ENCODE assay signal across 9 mouse cellular contexts in genomic region chr15:89379429-89379828, GRCm38 (mm10). TPM values are rescaled to one million over a fixed set of nuclear protein-coding genes. Genes with fewer than 3 reads are reported as not detected.
DNase-seq lines count a peak whose midpoint lies in the region; ATAC-seq and TF ChIP-seq lines count a peak whose summit lies in the region.
"Had no signal": no experiment of that assay in that cellular context is flagged by ENCODE, and none has a peak within 500 bp of the region (broad histone marks: within the 10 kb centered on the region; RNA-seq: fewer than 3 reads in every experiment).

No protein-coding gene starts in this region.

- H3K9ac ChIP-seq in ES-Bruce4 (ENCODE audit: low read depth, poor library complexity, severe bottlenecking): peak overlapping the region; percentile 38
- no peak overlapping the region for H3K9ac ChIP-seq in embryonic facial prominence, embryonic 15.5 days
- no peak overlapping the region for H3K9ac ChIP-seq in intestine, embryonic 14.5 days (ENCODE audit: low read length)
- peak overlapping the region; percentile 47 for H3K9ac ChIP-seq in midbrain, embryonic 11.5 days (ENCODE audit: low read length)

- no peak overlapping the region for H3K27ac ChIP-seq in ES-Bruce4 (ENCODE audit: insufficient read depth, low read length)
- H3K27ac ChIP-seq in embryonic facial prominence, embryonic 15.5 days (replicated peaks): no peak overlapping the region
- H3K27ac ChIP-seq in intestine, embryonic 14.5 days (ENCODE audit: low read depth): no peak overlapping the region
- no peak overlapping the region for H3K27ac ChIP-seq in midbrain, embryonic 11.5 days (ENCODE audit: low read depth, low read length)

- WGBS in embryonic facial prominence, embryonic 15.5 days: 12% methylated on average over 10 of the region's 10 CpGs
- WGBS in intestine, embryonic 14.5 days: 8% methylated on average over 10 of the region's 10 CpGs
- 12% methylated on average over 10 of the region's 10 CpGs for WGBS in midbrain, embryonic 11.5 days

- TF ChIP-seq EP300 in ES-Bruce4 (IDR thresholded peaks at IDR 0.05; ENCODE audit: insufficient read depth, low read depth, low read length): no peak

- peak overlapping the region; percentile 55 for H3K4me2 ChIP-seq in embryonic facial prominence, embryonic 15.5 days (replicated peaks)
- peak overlapping the region; percentile 57 for H3K4me2 ChIP-seq in intestine, embryonic 14.5 days (ENCODE audit: low read length)
- peak overlapping the region; percentile 70 for H3K4me2 ChIP-seq in midbrain, embryonic 11.5 days

- peak overlapping the region; percentile 59 for H3K4me3 ChIP-seq in ES-Bruce4 (ENCODE audit: low read depth, low read length)
- H3K4me3 ChIP-seq in embryonic facial prominence, embryonic 15.5 days (replicated peaks): peak overlapping the region; percentile 38
- peak overlapping the region; percentile 29 for H3K4me3 ChIP-seq in intestine, embryonic 14.5 days (ENCODE audit: low read depth, low read length)
- H3K4me3 ChIP-seq in midbrain, embryonic 11.5 days (ENCODE audit: low read depth, low read length): peak overlapping the region; percentile 33; the same call in 1 of the 2 replicates

- H3K36me3 ChIP-seq in ES-Bruce4 (ENCODE audit: control insufficient read depth, insufficient read depth, low read length, poor library complexity, severe bottlenecking): no peaks in the 10 kb centered on the region
- no peaks in the 10 kb centered on the region for H3K36me3 ChIP-seq in embryonic facial prominence, embryonic 15.5 days
- H3K36me3 ChIP-seq in intestine, embryonic 14.5 days (ENCODE audit: control insufficient read depth, insufficient read depth, low read length): no peaks in the 10 kb centered on the region
- no peaks in the 10 kb centered on the region for H3K36me3 ChIP-seq in midbrain, embryonic 11.5 days (ENCODE audit: control insufficient read depth, insufficient read depth, low read length)

- TF ChIP-seq POLR2A in ES-Bruce4 (IDR thresholded peaks at IDR 0.05; ENCODE audit: insufficient read depth, low read length): no peak

- peak; percentile 14 for DNase-seq in embryo, embryonic 9.5 days (ENCODE audit: extremely low spot score)
- no peak for DNase-seq in embryo, embryonic 10 days (ENCODE audit: low spot score)
- no peak for DNase-seq in intestine, embryonic 14.5 days (ENCODE audit: low spot score)
- no peak for DNase-seq in midbrain, embryonic 11.5 days (ENCODE audit: low spot score, missing footprints)
- DNase-seq in adrenal gland, adult 18-20 months (ENCODE audit: low spot score in 2 of 2): no peak
- no peak for DNase-seq in gastrocnemius, adult 18-20 months (ENCODE audit: low spot score)

- no peaks in the 10 kb centered on the region for H3K27me3 ChIP-seq in ES-Bruce4 (ENCODE audit: control insufficient read depth, insufficient read depth, low read length, poor library complexity, severe bottlenecking)
- peaks cover 51% of the 10 kb centered on the region for H3K27me3 ChIP-seq in embryonic facial prominence, embryonic 15.5 days
- peaks cover 46% of the 10 kb centered on the region for H3K27me3 ChIP-seq in intestine, embryonic 14.5 days (replicated peaks; ENCODE audit: control insufficient read depth, insufficient read depth, low read length)
- peaks cover 44% of the 10 kb centered on the region for H3K27me3 ChIP-seq in midbrain, embryonic 11.5 days (ENCODE audit: control insufficient read depth, insufficient read depth, low read length)

- no peak for TF ChIP-seq CTCF in ES-Bruce4 (IDR thresholded peaks at IDR 0.05; ENCODE audit: low read depth, low read length)

- no peak for ATAC-seq in embryonic facial prominence, embryonic 15.5 days (ENCODE audit: insufficient number of reproducible peaks, low FRiP score, low TSS enrichment, low read depth)
- no peak for ATAC-seq in intestine, embryonic 14.5 days (replicated peaks; ENCODE audit: low FRiP score, low TSS enrichment, low read depth)
- ATAC-seq in midbrain, embryonic 11.5 days (ENCODE audit: low FRiP score): no peak

- no peaks in the 10 kb centered on the region for H3K9me3 ChIP-seq in ES-Bruce4 (replicated peaks; ENCODE audit: control insufficient read depth, insufficient read depth, low read length, poor library complexity, severe bottlenecking)
- no peaks in the 10 kb centered on the region for H3K9me3 ChIP-seq in embryonic facial prominence, embryonic 15.5 days (replicated peaks)
- no peaks in the 10 kb centered on the region for H3K9me3 ChIP-seq in intestine, embryonic 14.5 days (ENCODE audit: control insufficient read depth, low read length)
- no peaks in the 10 kb centered on the region for H3K9me3 ChIP-seq in midbrain, embryonic 11.5 days (ENCODE audit: control insufficient read depth, low read length)

- H3K4me1 ChIP-seq in ES-Bruce4 (ENCODE audit: control insufficient read depth, insufficient read depth, low read length): no peaks in the 10 kb centered on the region
- H3K4me1 ChIP-seq in embryonic facial prominence, embryonic 15.5 days: peaks cover 26% of the 10 kb centered on the region
- peaks cover 23% of the 10 kb centered on the region for H3K4me1 ChIP-seq in intestine, embryonic 14.5 days (replicated peaks; ENCODE audit: control insufficient read depth, insufficient read depth, low read length)
- H3K4me1 ChIP-seq in midbrain, embryonic 11.5 days (ENCODE audit: control insufficient read depth, insufficient read depth, low read length): peaks cover 13% of the 10 kb centered on the region

RNA-seq across cellular contexts. Expression of gene Odf3b, which starts 0.3 kb away (rescaled TPM):
- polyA plus RNA-seq in ES-Bruce4 (2011; ENCODE audit: insufficient read depth, insufficient read length, low read depth, missing spikeins): 1.4 and 2.6 TPM in 2 replicates
- polyA plus RNA-seq in embryonic facial prominence, embryonic 15.5 days (2015; fragmentation: Nextera tagmentation; extraction: Ambion mirVana): 8.2 and 14.5 TPM in 2 replicates
- polyA plus RNA-seq in intestine, embryonic 14.5 days (2014; fragmentation: Nextera tagmentation; extraction: Ambion mirVana): 0.34 TPM in 1 of 2 replicates, not detected in the other
- 0.26 and 0.64 TPM in 2 replicates for polyA plus RNA-seq in midbrain, embryonic 11.5 days (2014; fragmentation: Nextera tagmentation; extraction: Ambion mirVana)
- total RNA-seq in adrenal gland, adult 18-20 months (2021): under 1 TPM; 0.58 to 0.73 TPM
- under 1 TPM in 1 of 2 experiments, not detected in 1; 0.64 TPM for total RNA-seq in gastrocnemius, adult 18-20 months (2021)
- polyA plus RNA-seq: C2C12 had no signal

RNA-seq across cellular contexts. Expression of gene Tymp, which starts 2.6 kb away (rescaled TPM):
- not detected in 2 replicates for polyA plus RNA-seq in ES-Bruce4 (2011; ENCODE audit: insufficient read depth, insufficient read length, low read depth, missing spikeins)
- 1.8 and 2.0 TPM in 2 replicates for polyA plus RNA-seq in embryonic facial prominence, embryonic 15.5 days (2015; fragmentation: Nextera tagmentation; extraction: Ambion mirVana)
- polyA plus RNA-seq in intestine, embryonic 14.5 days (2014; fragmentation: Nextera tagmentation; extraction: Ambion mirVana): 1.2 and 1.5 TPM in 2 replicates
- polyA plus RNA-seq in midbrain, embryonic 11.5 days (2014; fragmentation: Nextera tagmentation; extraction: Ambion mirVana): 1.2 and 1.9 TPM in 2 replicates
- total RNA-seq in adrenal gland, adult 18-20 months (2021): under 1 TPM; 0.33 to 0.38 TPM
- total RNA-seq in gastrocnemius, adult 18-20 months (2021): under 1 TPM; 0.31 to 0.43 TPM

RNA-seq across cellular contexts. Expression of gene Klhdc7b, which starts 5.3 kb away (rescaled TPM):
- not detected in 2 replicates for polyA plus RNA-seq in ES-Bruce4 (2011; ENCODE audit: insufficient read depth, insufficient read length, low read depth, missing spikeins)
- not detected in 2 replicates for polyA plus RNA-seq in embryonic facial prominence, embryonic 15.5 days (2015; fragmentation: Nextera tagmentation; extraction: Ambion mirVana)
- not detected in 2 replicates for polyA plus RNA-seq in intestine, embryonic 14.5 days (2014; fragmentation: Nextera tagmentation; extraction: Ambion mirVana)
- not detected in 2 replicates for polyA plus RNA-seq in midbrain, embryonic 11.5 days (2014; fragmentation: Nextera tagmentation; extraction: Ambion mirVana)
- not detected for total RNA-seq in adrenal gland, adult 18-20 months (2021)
- total RNA-seq in gastrocnemius, adult 18-20 months (2021): not detected
- polyA plus RNA-seq: C2C12 had no signal

RNA-seq across cellular contexts. Expression of gene Sco2, which starts 5.8 kb away (rescaled TPM):
- 11.0 and 12.0 TPM in 2 replicates for polyA plus RNA-seq in ES-Bruce4 (2011; ENCODE audit: insufficient read depth, insufficient read length, low read depth, missing spikeins)
- polyA plus RNA-seq in embryonic facial prominence, embryonic 15.5 days (2015; fragmentation: Nextera tagmentation; extraction: Ambion mirVana): 4.9 and 6.9 TPM in 2 replicates
- 12.3 and 14.6 TPM in 2 replicates for polyA plus RNA-seq in intestine, embryonic 14.5 days (2014; fragmentation: Nextera tagmentation; extraction: Ambion mirVana)
- 5.8 and 6.0 TPM in 2 replicates for polyA plus RNA-seq in midbrain, embryonic 11.5 days (2014; fragmentation: Nextera tagmentation; extraction: Ambion mirVana)
- total RNA-seq in adrenal gland, adult 18-20 months (2021): 10 to 100 TPM; 31.9 to 33.3 TPM
- 10 to 100 TPM; 12.4 to 13.9 TPM for total RNA-seq in gastrocnemius, adult 18-20 months (2021)

RNA-seq across cellular contexts. Expression of gene Ncaph2, which starts 23.9 kb away (rescaled TPM):
- 164 and 173 TPM in 2 replicates for polyA plus RNA-seq in ES-Bruce4 (2011; ENCODE audit: insufficient read depth, insufficient read length, low read depth, missing spikeins)
- polyA plus RNA-seq in embryonic facial prominence, embryonic 15.5 days (2015; fragmentation: Nextera tagmentation; extraction: Ambion mirVana): 150 and 160 TPM in 2 replicates
- 157 and 170 TPM in 2 replicates for polyA plus RNA-seq in intestine, embryonic 14.5 days (2014; fragmentation: Nextera tagmentation; extraction: Ambion mirVana)
- 155 and 168 TPM in 2 replicates for polyA plus RNA-seq in midbrain, embryonic 11.5 days (2014; fragmentation: Nextera tagmentation; extraction: Ambion mirVana)
- 10 to 100 TPM; 67.7 to 69.6 TPM for total RNA-seq in adrenal gland, adult 18-20 months (2021)
- 10 to 100 TPM; 39.2 to 46.1 TPM for total RNA-seq in gastrocnemius, adult 18-20 months (2021)

Comparison
In these comparisons a context has a peak if more than half of its experiments do, and no peak if none do; other contexts are left out.
1. H3K9ac ChIP-seq: peak in ES-Bruce4 (single experiment) and midbrain, embryonic 11.5 days (single experiment); none in embryonic facial prominence, embryonic 15.5 days (single experiment) and intestine, embryonic 14.5 days (single experiment).
2. Peak in every context shown above with its lines, with median percentiles within 50 percentile points of each other: H3K4me3 ChIP-seq and H3K4me2 ChIP-seq.